Mouse (Mus musculus) urinary bladder, postnatal 10 days (tissue): ENCODE data around the gene Gm10322.

Experiments
- DNase-seq: peaks from one replicate; pipeline ENCODE4 v3.0.0; 2022; ENCODE audit warnings: low spot score

Gene Gm10322

GRCm38 (mm10) chr10:59615981-59616520, at the start of gene Gm10322:
Gm10322 (plus strand) TSS chr10:59616063.
- DNase-seq = peak; percentile 27

- DNase-seq = no peak
Measured at GRCm38 (mm10) chr10:59566968-59567367, 48.9 kb upstream of the Gm10322 start.

GRCm38 (mm10) chr10:59568665-59569480, 47.0 kb upstream of the Gm10322 start:
- no peak for DNase-seq

GRCm38 (mm10) chr10:59569481-59569869, 46.4 kb upstream of the Gm10322 start:
- no peak for DNase-seq

DNA sequence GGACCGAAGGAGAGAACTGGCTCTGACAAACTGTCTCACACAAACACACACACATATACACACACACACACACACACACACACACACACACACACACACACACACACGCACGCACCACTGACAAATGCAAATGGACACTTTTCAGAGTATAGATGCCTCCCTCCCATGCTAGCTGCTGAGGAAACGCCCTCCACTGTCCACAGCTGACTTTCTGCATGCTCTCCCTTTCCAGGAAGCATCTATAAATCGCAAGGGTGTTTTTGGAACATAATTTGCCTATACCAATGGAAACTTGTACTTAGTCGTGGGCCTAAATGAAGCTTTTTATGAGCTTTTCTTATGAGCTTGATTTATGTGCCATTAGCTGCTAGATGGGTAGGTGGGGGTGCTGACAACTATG, 45.5 kb upstream of the Gm10322 start:
- no peak for DNase-seq

DNA sequence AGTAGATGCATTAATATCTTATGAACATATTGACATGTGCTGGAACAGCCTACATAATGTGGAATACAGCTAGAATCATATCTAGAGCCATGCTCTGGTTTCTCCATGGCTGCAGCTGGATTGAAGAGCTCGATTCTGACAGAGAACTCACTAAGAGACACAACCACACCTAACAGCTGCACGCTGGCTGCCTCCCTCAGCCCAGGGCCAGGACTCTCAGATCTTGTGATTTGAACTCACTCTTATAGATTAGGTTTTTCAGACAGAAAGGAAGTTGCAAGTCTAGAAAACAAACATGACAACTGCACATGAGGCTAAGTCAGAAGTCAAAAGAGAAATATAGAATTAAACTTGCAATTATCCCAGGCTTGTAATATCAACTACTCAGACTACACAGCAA, 45.1 kb upstream of the Gm10322 start:
- no peak for DNase-seq

DNA sequence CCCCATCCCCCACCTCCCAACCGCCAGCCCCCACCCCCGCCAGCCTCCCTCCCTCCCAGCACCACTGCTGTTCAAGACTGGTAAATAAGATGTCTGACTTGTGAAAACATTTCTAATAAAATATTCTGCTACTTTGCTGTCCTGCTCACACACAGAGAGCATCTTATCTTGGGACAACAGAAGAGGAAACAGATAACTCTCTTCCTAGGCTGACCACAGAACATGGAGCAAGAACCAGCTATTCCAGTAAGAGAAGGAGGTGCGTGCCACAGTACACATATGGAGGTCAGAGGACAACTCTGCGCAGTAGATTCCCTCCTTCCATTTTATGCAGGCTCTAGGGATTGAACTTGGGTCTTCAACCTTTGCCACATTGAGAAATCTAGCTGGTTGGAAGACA, 44.6 kb upstream of the Gm10322 start:
- no peak for DNase-seq

DNA sequence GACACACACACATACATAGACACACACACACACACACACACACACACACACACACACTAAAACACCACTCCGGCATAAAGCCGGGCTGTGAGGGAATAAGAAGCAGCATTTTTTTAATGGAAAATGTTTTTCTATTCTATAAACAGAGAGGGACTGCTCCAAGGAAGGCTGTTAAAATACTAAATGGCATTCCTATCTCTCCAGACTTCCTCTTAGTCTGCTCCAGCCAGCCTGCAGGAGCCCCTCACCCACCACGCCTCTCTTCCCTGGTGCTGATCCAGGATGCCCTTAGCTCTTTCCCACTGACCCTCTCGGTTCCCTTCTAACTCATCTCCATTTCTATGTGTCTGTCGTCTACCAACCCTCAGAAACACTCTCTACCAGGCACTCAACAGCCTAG, 43.9 kb upstream of the Gm10322 start:
- no peak for DNase-seq

- no peak for DNase-seq
Measured at GRCm38 (mm10) chr10:59576305-59576704, 39.6 kb upstream of the Gm10322 start.

GRCm38 (mm10) chr10:59577871-59578801, 37.7 kb upstream of the Gm10322 start:
- DNase-seq = no peak

GRCm38 (mm10) chr10:59579645-59580044, 36.2 kb upstream of the Gm10322 start:
- DNase-seq = no peak

DNA sequence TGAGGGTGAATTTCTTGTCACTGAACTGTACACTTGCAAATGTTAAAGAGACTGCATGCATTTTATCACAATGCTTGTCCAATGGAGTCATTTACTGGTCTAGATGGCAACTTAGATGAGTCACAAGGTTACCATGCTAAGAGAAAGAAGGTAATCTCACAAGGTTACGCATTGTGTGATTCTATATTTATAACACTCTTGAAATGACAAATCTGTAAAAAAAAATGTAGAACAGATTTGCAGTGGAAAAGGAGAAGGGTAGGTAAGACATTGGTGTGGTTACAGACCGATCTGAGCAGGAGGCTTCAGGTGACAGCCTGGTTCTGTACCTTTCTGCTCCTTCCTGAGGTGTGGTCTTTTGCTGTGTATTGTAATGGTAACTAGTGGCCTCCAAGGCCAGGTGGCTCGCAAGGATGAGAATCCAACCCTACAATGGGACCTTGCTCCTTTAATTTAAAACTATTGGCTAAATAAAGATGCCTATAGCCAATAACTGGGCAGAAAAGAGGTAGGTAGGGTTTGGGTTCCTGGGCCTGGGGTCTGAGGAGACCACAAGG, 35.2 kb upstream of the Gm10322 start:
- DNase-seq = no peak

GRCm38 (mm10) chr10:59581826-59582543, 33.9 kb upstream of the Gm10322 start:
- no peak for DNase-seq

GRCm38 (mm10) chr10:59585621-59586020, 30.2 kb upstream of the Gm10322 start:
- no peak for DNase-seq

- no peak for DNase-seq
Measured at GRCm38 (mm10) chr10:59586821-59587220, 29.0 kb upstream of the Gm10322 start.

- no peak for DNase-seq
Measured at GRCm38 (mm10) chr10:59588135-59588534, 27.7 kb upstream of the Gm10322 start.

- no peak for DNase-seq
Measured at GRCm38 (mm10) chr10:59589420-59589819, 26.4 kb upstream of the Gm10322 start.

GRCm38 (mm10) chr10:59589856-59590255, 26.0 kb upstream of the Gm10322 start:
- DNase-seq = no peak

GRCm38 (mm10) chr10:59590606-59591005, 25.3 kb upstream of the Gm10322 start:
- no peak for DNase-seq

GRCm38 (mm10) chr10:59593826-59594570, 21.9 kb upstream of the Gm10322 start:
- no peak for DNase-seq

GRCm38 (mm10) chr10:59600516-59600915, 15.3 kb upstream of the Gm10322 start:
- DNase-seq = no peak
